Mouse (Mus musculus) heart, adult 8-10 months (tissue): ENCODE data around the gene Gm16442. TPM values are rescaled to one million over a fixed set of nuclear protein-coding genes. Genes with fewer than 3 reads are reported as not detected.
"Not testable (repeated sequence)": the region's sequence is repeated elsewhere in the genome, so short reads cannot be mapped to it uniquely, and the experiment has no call there.

Experiments used
- DNase-seq: peaks from one replicate; pipeline ENCODE4 v3.0.0; 2022; ENCODE audit warnings: low spot score
- total RNA-seq, 4 experiments: library from RNA; stranded (reverse); gene quantifications; 2 replicates each; pipeline ENCODE4 v1.2.4; 2022

Gm16442 gene
- not detected for total RNA-seq

DNA sequence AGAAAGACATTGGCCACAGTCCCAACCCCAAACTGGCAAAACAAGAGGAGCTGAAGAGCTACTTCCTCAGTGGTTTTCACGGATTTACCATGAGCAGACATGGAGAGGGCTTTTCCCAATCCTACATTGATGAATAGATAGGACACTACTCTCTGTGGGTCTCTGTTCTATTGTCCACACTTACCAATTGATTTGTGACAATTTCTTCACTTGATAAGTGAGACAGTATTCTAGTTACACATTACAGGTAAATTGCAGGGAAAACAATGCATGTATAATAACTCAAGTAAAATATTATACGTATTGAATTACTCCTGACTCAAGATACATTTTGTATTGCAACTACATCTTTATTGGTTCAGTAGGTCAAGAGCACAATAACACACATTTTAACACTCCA, at the start of gene Gm16442:
Gene Gm16442 (minus strand): TSS at position 101 of the 400 bp plus-strand sequence.
- DNase-seq: not testable (repeated sequence)

DNA sequence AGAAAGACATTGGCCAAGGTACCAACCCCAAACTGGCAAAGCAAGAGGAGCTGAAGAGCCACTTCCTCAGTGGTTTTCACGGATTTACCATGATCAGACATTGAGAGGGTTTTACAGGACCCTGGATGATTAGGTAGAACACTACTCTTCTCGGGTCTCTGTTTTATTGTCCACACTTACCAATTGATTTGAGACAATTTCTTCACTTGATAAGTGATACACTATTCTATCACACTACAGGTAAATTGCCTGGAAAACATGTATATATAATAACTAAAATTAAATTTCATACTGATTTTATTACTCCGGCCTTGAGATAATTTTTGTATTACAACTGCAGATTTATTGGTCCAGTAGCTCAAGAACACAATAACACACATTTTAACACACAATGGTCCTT, 45.9 kb upstream of the Gm16442 start, which contains the start of gene Vmn1r94:
Gene Vmn1r94 (minus strand): TSS at position 101 of the 400 bp plus-strand sequence.
- not testable (repeated sequence) for DNase-seq

DNA sequence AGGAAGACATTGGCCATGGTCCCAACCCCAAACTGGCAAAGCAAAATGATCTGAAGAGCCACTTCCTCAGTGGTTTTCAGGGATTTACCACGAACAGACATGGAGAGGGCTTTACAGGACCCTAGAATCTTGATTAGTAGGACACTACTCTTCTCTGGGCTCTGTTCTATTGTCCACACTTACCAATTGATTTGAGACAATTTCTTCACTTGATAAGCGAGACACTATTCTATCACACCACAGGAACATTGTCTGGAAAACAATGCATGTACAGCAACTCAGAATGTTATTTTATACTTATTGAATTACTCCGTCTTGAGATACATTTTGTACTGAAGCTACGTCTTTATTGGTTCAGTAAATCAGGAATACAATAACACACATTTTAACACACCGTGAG, 16.6 kb upstream of the Gm16442 start, which contains the start of gene Vmn1r93:
Gene Vmn1r93 (minus strand): TSS at position 101 of the 400 bp plus-strand sequence.
- DNase-seq: not testable (repeated sequence)

DNA sequence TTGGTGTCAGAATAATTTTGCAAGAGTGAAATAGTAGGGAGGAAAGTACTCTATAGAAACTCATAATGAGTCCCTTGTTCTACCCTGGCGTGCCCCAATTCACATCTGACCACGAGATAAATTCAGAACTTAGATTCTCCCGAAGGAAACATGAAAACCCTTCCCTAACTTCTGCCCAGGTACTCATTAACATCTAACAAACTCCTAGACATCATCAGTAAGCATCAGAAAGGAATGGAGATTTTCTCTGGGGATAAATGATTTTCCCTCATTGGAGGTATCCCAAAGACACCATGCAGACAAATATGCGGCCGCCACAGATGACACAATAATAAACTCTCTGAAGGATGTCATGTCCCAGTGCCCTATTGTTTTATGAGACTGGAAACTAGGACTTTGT, 23.0 kb downstream of the Gm16442 start, which contains the start of gene Vmn1r91:
Gene Vmn1r91 (plus strand): TSS at position 301 of the 400 bp plus-strand sequence.
- DNase-seq: not testable (repeated sequence)

DNA sequence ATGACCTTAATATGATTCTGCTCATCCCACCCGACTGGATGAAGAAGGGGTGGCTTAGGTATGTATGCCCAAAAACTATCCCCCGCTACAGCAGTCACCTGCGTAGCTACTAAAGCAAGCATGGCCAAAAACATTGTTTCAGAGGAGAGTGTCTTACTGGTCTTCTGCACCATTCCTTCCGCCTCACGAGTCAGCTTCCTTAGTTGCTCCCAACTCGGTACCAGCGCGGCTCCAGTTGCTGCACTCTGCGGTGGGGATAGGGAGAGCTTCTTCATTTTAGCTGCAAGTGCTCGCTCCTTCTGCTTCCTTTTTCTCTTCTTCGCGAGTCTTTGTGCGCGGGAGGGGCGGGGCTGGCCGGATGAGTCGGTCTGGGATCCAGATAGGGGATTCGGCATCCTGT, 44.3 kb downstream of the Gm16442 start:
- not testable (repeated sequence) for DNase-seq

Other genes with a start within 250 kb of the Gm16442 start
- gene Ceacam19, start 234.6 kb downstream of the Gm16442 start, total RNA-seq: not detected
- gene Pvr, start 201.4 kb downstream of the Gm16442 start, total RNA-seq: 10 to 100 TPM; 17.9 to 25.0 (median 20.5) TPM
- 1 to 10 TPM; 1.4 to 2.1 (median 1.6) TPM for gene Igsf23, start 171.8 kb downstream of the Gm16442 start, total RNA-seq
- gene Ceacam20, start 157.2 kb downstream of the Gm16442 start, total RNA-seq: not detected
- not detected for gene Nlrp9b, start 131.1 kb downstream of the Gm16442 start, total RNA-seq
- not detected for gene Vmn1r91, start 22.9 kb downstream of the Gm16442 start, total RNA-seq
- gene Vmn1r93, start 16.5 kb upstream of the Gm16442 start, total RNA-seq: not detected
- gene Vmn1r94, start 45.8 kb upstream of the Gm16442 start, total RNA-seq: not detected
- not detected for gene Vmn1r95, start 71.1 kb upstream of the Gm16442 start, total RNA-seq
- not detected for gene Gm6164, start 83.0 kb upstream of the Gm16442 start, total RNA-seq
- not detected for gene Gm4498, start 111.2 kb upstream of the Gm16442 start, total RNA-seq
- not detected for gene Gm5890, start 140.3 kb upstream of the Gm16442 start, total RNA-seq
- not detected for gene Gm4133, start 211.5 kb upstream of the Gm16442 start, total RNA-seq